8 mouse cellular contexts compared by ENCODE assay signal in the genomic region with DNA sequence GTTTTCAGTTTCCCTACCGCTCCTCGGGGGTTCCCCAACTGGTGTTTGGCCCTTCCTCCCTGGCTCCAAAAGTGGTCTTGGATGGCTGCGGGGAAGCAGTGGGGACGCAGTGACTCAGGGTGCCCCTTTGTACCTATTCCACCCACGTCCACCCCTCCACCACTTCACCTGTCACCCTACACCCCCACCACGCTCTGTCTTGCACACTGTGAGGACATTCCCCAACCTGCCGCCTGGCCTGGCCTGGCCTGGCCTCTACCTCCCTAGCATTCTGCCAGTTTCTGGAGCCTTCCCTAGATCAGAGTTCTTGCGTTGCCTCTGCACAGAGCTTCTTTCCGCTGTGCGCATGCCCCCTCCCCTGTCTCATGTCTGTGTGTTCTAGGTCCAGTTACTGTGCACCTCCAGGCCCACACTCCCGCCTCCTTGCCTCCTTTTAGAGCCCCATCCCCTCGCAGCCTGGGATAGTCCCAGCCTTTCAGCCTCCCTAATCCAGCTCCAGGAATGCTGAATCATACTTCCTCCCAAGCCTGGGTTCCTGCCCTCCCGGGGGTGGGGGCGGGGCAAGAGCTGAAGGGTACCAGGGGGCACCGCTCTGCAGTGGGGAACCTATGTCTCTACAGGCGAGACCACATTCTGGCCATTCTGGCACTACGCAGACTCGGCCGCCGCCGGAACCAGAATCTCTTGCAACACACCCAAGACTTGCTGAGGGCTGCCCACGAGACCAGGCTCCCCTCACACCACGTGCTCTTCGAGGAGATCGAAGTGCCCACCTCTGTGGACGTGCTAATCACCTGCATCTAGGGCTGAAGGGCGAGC. TPM values are rescaled to one million over a fixed set of nuclear protein-coding genes. Genes with fewer than 3 reads are reported as not detected.
DNase-seq lines count a peak whose midpoint lies in the region; ATAC-seq lines count a peak whose summit lies in the region.

No protein-coding gene starts in this region.

- H3K27me3 ChIP-seq in embryonic facial prominence, embryonic 11.5 days (ENCODE audit: control insufficient read depth, insufficient read depth, low read length), result peaks cover 36% of the 10 kb centered on the region
- H3K27me3 ChIP-seq in hindbrain, embryonic 12.5 days, result peaks cover 85% of the 10 kb centered on the region
- H3K27me3 ChIP-seq in liver, embryonic 13.5 days, result peaks cover 59% of the 10 kb centered on the region
- peaks cover 70% of the 10 kb centered on the region for H3K27me3 ChIP-seq in neural tube, embryonic 15.5 days (replicated peaks)

- H3K4me3 ChIP-seq in embryonic facial prominence, embryonic 11.5 days (ENCODE audit: low read depth, low read length), result peak overlapping the region; percentile 24; the same call in 1 of the 2 replicates
- H3K4me3 ChIP-seq in hindbrain, embryonic 12.5 days, result peak overlapping the region; percentile 30
- peak overlapping the region; percentile 50 for H3K4me3 ChIP-seq in liver, embryonic 13.5 days (replicated peaks)
- H3K4me3 ChIP-seq in neural tube, embryonic 15.5 days (replicated peaks), result peak overlapping the region; percentile 41

- no peaks in the 10 kb centered on the region for H3K9me3 ChIP-seq in embryonic facial prominence, embryonic 11.5 days (replicated peaks; ENCODE audit: control insufficient read depth, low read length)
- H3K9me3 ChIP-seq in hindbrain, embryonic 12.5 days (replicated peaks), result no peaks in the 10 kb centered on the region
- no peaks in the 10 kb centered on the region for H3K9me3 ChIP-seq in liver, embryonic 13.5 days (replicated peaks)
- H3K9me3 ChIP-seq in neural tube, embryonic 15.5 days (replicated peaks), result no peaks in the 10 kb centered on the region

- H3K27ac ChIP-seq in embryonic facial prominence, embryonic 11.5 days (replicated peaks; ENCODE audit: low read depth, low read length), result no peak overlapping the region
- no peak overlapping the region for H3K27ac ChIP-seq in hindbrain, embryonic 12.5 days
- peak overlapping the region; percentile 3; the same call in 1 of the 2 replicates for H3K27ac ChIP-seq in liver, embryonic 13.5 days
- H3K27ac ChIP-seq in neural tube, embryonic 15.5 days (replicated peaks), result no peak overlapping the region

- 9% methylated on average over 27 of the region's 27 CpGs for WGBS in embryonic facial prominence, embryonic 11.5 days
- WGBS in hindbrain, embryonic 12.5 days, result 11% methylated on average over 27 of the region's 27 CpGs
- 17% methylated on average over 27 of the region's 27 CpGs for WGBS in liver, embryonic 13.5 days (ENCODE audit: insufficient replicate concordance)
- 10% methylated on average over 27 of the region's 27 CpGs for WGBS in neural tube, embryonic 15.5 days

- peak overlapping the region; percentile 59 for H3K4me2 ChIP-seq in embryonic facial prominence, embryonic 11.5 days (ENCODE audit: low read depth, low read length)
- H3K4me2 ChIP-seq in hindbrain, embryonic 12.5 days (replicated peaks), result peak overlapping the region; percentile 59
- peak overlapping the region; percentile 69 for H3K4me2 ChIP-seq in liver, embryonic 13.5 days
- peak overlapping the region; percentile 73 for H3K4me2 ChIP-seq in neural tube, embryonic 15.5 days

- peak; percentile 53 for DNase-seq in gastrocnemius, postnatal 25 days
- no peak for DNase-seq in gastrocnemius, postnatal 4 days (ENCODE audit: low spot score in 2 of 2)
- no peak for DNase-seq in embryonic facial prominence, embryonic 11.5 days (ENCODE audit: low spot score)
- DNase-seq in liver, embryonic 13.5 days, result no peak
- no peak for DNase-seq in spleen, postnatal 14 days (ENCODE audit: low spot score in 2 of 2)
- DNase-seq in thymus, adult 18-20 months, result no peak

- no peak overlapping the region; the same call in 1 of the 2 replicates for H3K9ac ChIP-seq in embryonic facial prominence, embryonic 11.5 days (replicated peaks; ENCODE audit: low read length)
- peak overlapping the region; percentile 56 for H3K9ac ChIP-seq in hindbrain, embryonic 12.5 days
- peak overlapping the region; percentile 40; the same call in 1 of the 2 replicates for H3K9ac ChIP-seq in liver, embryonic 13.5 days
- no peak overlapping the region for H3K9ac ChIP-seq in neural tube, embryonic 15.5 days (replicated peaks)

- no peaks in the 10 kb centered on the region for H3K36me3 ChIP-seq in embryonic facial prominence, embryonic 11.5 days (replicated peaks; ENCODE audit: control insufficient read depth, insufficient read depth, low read depth, low read length)
- H3K36me3 ChIP-seq in hindbrain, embryonic 12.5 days, result no peaks in the 10 kb centered on the region
- H3K36me3 ChIP-seq in liver, embryonic 13.5 days, result 0 out of 2 replicates have a peak, but pooled peaks cover 3% of the 10 kb centered on the region
- no peaks in the 10 kb centered on the region for H3K36me3 ChIP-seq in neural tube, embryonic 15.5 days

- ATAC-seq in embryonic facial prominence, embryonic 11.5 days (replicated peaks; ENCODE audit: insufficient number of reproducible peaks, low FRiP score, low TSS enrichment, low read depth), result no peak
- ATAC-seq in hindbrain, embryonic 12.5 days (ENCODE audit: low FRiP score), result no peak
- no peak for ATAC-seq in liver, embryonic 13.5 days (ENCODE audit: low read depth)
- ATAC-seq in neural tube, embryonic 15.5 days (ENCODE audit: low FRiP score), result no peak

- H3K4me1 ChIP-seq in embryonic facial prominence, embryonic 11.5 days (ENCODE audit: control insufficient read depth, insufficient read depth, low read length), result peaks cover 7% of the 10 kb centered on the region
- peaks cover 40% of the 10 kb centered on the region for H3K4me1 ChIP-seq in hindbrain, embryonic 12.5 days
- peaks cover 95% of the 10 kb centered on the region for H3K4me1 ChIP-seq in liver, embryonic 13.5 days (replicated peaks)
- peaks cover 61% of the 10 kb centered on the region for H3K4me1 ChIP-seq in neural tube, embryonic 15.5 days

RNA-seq across cellular contexts. Expression of gene Tnfaip2, which starts 12.0 kb away (rescaled TPM):
- 10 to 100 TPM; 34.8 to 40.4 TPM for total RNA-seq in gastrocnemius, postnatal 25 days (2021)
- total RNA-seq in gastrocnemius, postnatal 4 days (2021), result 10 to 100 TPM in 1 of 2 experiments, 1 to 10 TPM in 1; 7.0 to 10.2 TPM
- polyA plus RNA-seq in embryonic facial prominence, embryonic 11.5 days (2014; fragmentation: Nextera tagmentation; extraction: Ambion mirVana), result 4.6 and 4.8 TPM in 2 replicates
- 3.7 and 4.1 TPM in 2 replicates for polyA plus RNA-seq in hindbrain, embryonic 12.5 days (2016; fragmentation: Nextera tagmentation; extraction: Ambion mirVana)
- polyA plus RNA-seq in liver, embryonic 13.5 days (2015; fragmentation: Nextera tagmentation; extraction: Ambion mirVana), result 92.1 and 96.6 TPM in 2 replicates
- polyA plus RNA-seq in neural tube, embryonic 15.5 days (2015; fragmentation: Nextera tagmentation; extraction: Ambion mirVana), result 1.00 and 3.3 TPM in 2 replicates

RNA-seq across cellular contexts. Expression of gene Exoc3l4, which starts 13.4 kb away (rescaled TPM):
- total RNA-seq in gastrocnemius, postnatal 25 days (2021), result 1 to 10 TPM; 3.0 to 4.2 TPM
- 1 to 10 TPM; 5.0 to 6.1 TPM for total RNA-seq in gastrocnemius, postnatal 4 days (2021)
- 6.3 and 7.3 TPM in 2 replicates for polyA plus RNA-seq in embryonic facial prominence, embryonic 11.5 days (2014; fragmentation: Nextera tagmentation; extraction: Ambion mirVana)
- 4.9 and 5.1 TPM in 2 replicates for polyA plus RNA-seq in hindbrain, embryonic 12.5 days (2016; fragmentation: Nextera tagmentation; extraction: Ambion mirVana)
- 15.5 and 18.6 TPM in 2 replicates for polyA plus RNA-seq in liver, embryonic 13.5 days (2015; fragmentation: Nextera tagmentation; extraction: Ambion mirVana)
- 1.9 and 11.8 TPM in 2 replicates for polyA plus RNA-seq in neural tube, embryonic 15.5 days (2015; fragmentation: Nextera tagmentation; extraction: Ambion mirVana)

RNA-seq across cellular contexts. Expression of gene Lbhd2, which starts 23.6 kb away (rescaled TPM):
- total RNA-seq in gastrocnemius, postnatal 25 days (2021), result not detected
- total RNA-seq in gastrocnemius, postnatal 4 days (2021), result under 1 TPM in 1 of 2 experiments, not detected in 1; 0.59 TPM
- polyA plus RNA-seq in embryonic facial prominence, embryonic 11.5 days (2014; fragmentation: Nextera tagmentation; extraction: Ambion mirVana), result 0.45 TPM in 1 of 2 replicates, not detected in the other
- polyA plus RNA-seq in hindbrain, embryonic 12.5 days (2016; fragmentation: Nextera tagmentation; extraction: Ambion mirVana), result 0.45 and 0.74 TPM in 2 replicates
- not detected in 2 replicates for polyA plus RNA-seq in liver, embryonic 13.5 days (2015; fragmentation: Nextera tagmentation; extraction: Ambion mirVana)
- 1.4 and 2.8 TPM in 2 replicates for polyA plus RNA-seq in neural tube, embryonic 15.5 days (2015; fragmentation: Nextera tagmentation; extraction: Ambion mirVana)

RNA-seq across cellular contexts. Expression of gene Cdc42bpb, which starts 52.7 kb away (rescaled TPM):
- 10 to 100 TPM; 23.6 to 24.9 TPM for total RNA-seq in gastrocnemius, postnatal 25 days (2021)
- total RNA-seq in gastrocnemius, postnatal 4 days (2021), result 10 to 100 TPM; 69.1 to 74.5 TPM
- 19.9 and 24.5 TPM in 2 replicates for polyA plus RNA-seq in embryonic facial prominence, embryonic 11.5 days (2014; fragmentation: Nextera tagmentation; extraction: Ambion mirVana)
- polyA plus RNA-seq in hindbrain, embryonic 12.5 days (2016; fragmentation: Nextera tagmentation; extraction: Ambion mirVana), result 43.2 and 44.8 TPM in 2 replicates
- 5.9 and 6.7 TPM in 2 replicates for polyA plus RNA-seq in liver, embryonic 13.5 days (2015; fragmentation: Nextera tagmentation; extraction: Ambion mirVana)
- polyA plus RNA-seq in neural tube, embryonic 15.5 days (2015; fragmentation: Nextera tagmentation; extraction: Ambion mirVana), result 30.2 and 33.7 TPM in 2 replicates

RNA-seq across cellular contexts. Expression of gene Gm266, which starts 55.4 kb away (rescaled TPM):
- total RNA-seq in gastrocnemius, postnatal 25 days (2021), result under 1 TPM; 0.38 to 0.72 TPM
- total RNA-seq in gastrocnemius, postnatal 4 days (2021), result 1 to 10 TPM; 6.9 to 7.5 TPM
- 23.9 and 27.9 TPM in 2 replicates for polyA plus RNA-seq in embryonic facial prominence, embryonic 11.5 days (2014; fragmentation: Nextera tagmentation; extraction: Ambion mirVana)
- polyA plus RNA-seq in hindbrain, embryonic 12.5 days (2016; fragmentation: Nextera tagmentation; extraction: Ambion mirVana), result 9.4 and 14.3 TPM in 2 replicates
- 0.76 and 1.0 TPM in 2 replicates for polyA plus RNA-seq in liver, embryonic 13.5 days (2015; fragmentation: Nextera tagmentation; extraction: Ambion mirVana)
- polyA plus RNA-seq in neural tube, embryonic 15.5 days (2015; fragmentation: Nextera tagmentation; extraction: Ambion mirVana), result 2.9 and 12.0 TPM in 2 replicates

Comparison
In these comparisons a context has a peak if more than half of its experiments do, and no peak if none do; other contexts are left out.
1. H3K9ac ChIP-seq: peak in hindbrain, embryonic 12.5 days (single experiment) and liver, embryonic 13.5 days (single experiment); none in embryonic facial prominence, embryonic 11.5 days (single experiment) and neural tube, embryonic 15.5 days (single experiment).
2. RNA of gene Tnfaip2, which starts 12.0 kb away (polyA plus RNA-seq): 92.1 to 96.6 TPM in liver, embryonic 13.5 days; 4.6 to 4.8 TPM in embryonic facial prominence, embryonic 11.5 days, 3.7 to 4.1 TPM in hindbrain, embryonic 12.5 days and 1.00 to 3.3 TPM in neural tube, embryonic 15.5 days; every median in the first group is over 10 times any median in the second.
3. Peak in every context shown above with its lines, with median percentiles within 50 percentile points of each other: H3K4me2 ChIP-seq and H3K4me3 ChIP-seq.